Mouse (Mus musculus) urinary bladder, postnatal 4 days (tissue): ENCODE measurements around the gene Rbpj.

ENCODE experiments used
- DNase-seq, 2 experiments: peaks; one replicate each; pipeline ENCODE4 v3.0.0; 2021 to 2022; ENCODE audit warnings: low spot score in 2 of 2

Rbpj gene

DNA sequence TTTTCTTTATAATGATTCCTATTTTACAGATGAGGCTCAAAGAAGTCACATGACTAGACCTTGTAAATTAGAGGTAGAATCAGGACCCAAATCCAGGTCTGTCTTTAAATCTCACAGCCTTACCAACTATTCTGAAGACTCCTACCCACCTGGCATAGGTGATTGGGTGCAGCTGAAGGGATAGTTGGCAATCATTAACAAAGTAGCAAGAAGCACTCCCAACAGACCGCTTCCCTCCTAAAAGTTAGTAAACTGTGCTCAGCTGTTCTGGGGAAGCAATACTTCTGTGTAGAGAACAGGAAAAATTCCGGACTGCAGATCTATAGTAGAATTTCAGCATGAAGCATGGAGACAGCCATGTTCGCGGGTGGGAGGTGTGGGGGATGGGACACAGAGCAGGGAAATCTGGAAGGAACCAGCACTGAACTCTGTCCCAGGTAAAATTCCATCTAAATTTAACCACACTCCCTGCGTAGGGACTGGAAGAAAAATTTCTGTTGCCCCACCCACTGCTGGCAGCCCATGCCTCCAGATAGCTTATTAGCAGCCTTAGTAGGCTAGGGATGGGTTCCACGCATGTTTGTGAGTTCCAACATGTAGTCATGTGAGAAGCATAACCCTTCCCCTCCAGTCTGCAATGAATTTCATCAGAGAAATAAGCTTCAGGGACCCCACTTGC, 3.3 kb downstream of the Rbpj start:
- no peak for DNase-seq

DNA sequence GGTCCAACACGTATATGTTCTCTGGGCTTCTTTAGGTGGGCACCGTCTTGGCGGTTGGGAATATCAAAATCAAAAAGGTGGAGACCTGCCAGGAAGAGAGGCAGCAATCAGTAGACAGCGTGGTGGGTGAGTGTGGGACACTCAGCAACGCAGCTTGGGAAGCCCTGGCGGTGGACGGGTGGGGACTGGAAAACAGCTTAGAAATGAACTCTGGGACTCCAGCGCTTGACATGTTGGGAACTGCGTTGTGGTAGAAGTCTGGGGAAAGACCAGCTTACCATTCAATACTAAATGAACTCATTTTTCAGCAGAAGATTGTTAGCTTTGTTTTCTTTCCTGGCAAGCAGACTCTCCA, 3.8 kb downstream of the Rbpj start:
- DNase-seq = no peak

DNA sequence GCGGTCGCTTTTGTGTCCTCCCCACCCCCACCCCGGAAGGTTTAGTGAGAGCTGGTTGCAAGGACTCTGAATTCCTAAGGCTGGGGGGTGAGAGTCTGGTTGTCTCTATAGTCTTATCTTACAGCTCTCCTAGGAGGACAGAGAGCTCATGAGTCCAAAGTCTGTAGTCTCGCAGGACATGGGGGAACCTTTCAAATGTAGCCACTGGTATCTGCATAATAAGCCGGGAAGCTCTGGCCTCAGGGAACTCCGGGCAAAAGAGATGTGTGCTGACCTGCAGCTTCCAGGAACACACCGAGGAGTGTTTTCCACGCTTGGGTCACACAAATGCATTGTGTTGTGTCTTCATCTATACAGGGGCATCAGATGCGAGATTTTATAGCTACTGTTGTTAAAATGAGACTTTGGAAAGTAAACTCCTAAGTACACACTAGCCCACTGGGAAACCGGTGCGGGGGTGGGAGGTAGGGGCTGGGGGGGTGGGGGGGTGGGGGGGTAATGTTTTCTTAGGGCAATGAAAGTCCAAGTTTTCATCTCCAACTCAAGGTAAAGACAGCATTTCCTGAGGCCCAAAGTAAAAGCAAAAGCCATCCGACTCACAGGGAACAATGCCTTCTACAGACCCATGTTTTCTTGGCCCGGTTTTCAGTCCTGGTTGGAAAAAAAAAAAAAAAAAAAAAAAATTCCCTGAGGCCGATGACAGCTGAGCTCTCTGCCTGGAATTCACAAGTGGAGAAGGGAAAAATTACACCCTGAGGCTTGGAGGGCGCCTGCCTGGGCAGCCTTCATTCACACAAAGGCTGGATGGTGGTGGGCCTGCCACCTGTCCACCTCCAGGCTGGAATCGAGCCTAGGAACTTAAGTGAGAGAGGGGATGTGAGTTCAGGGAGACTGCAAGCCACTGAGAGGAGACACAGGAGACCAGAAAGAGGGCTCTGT, 4.5 kb downstream of the Rbpj start:
- no peak for DNase-seq

DNA sequence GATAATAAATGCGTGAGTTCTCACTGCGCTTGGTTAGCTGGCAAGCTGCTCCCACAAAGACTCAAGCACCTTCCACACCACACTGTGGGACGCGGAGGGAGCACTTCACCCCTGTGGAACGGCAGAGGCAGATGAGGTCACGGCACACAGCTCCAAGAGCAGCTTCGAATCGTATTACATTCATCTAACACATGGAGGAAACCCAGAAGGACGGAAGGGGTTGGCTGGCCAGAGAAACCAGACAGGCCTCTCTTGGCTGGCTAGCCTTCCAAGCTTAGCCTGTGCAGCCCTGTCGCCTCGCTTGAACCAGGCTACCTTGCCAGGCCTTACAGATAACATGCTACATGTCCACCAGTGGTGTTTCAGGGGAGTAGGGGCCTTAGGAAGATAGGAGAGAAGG, 6.5 kb downstream of the Rbpj start:
- no peak for DNase-seq

DNA sequence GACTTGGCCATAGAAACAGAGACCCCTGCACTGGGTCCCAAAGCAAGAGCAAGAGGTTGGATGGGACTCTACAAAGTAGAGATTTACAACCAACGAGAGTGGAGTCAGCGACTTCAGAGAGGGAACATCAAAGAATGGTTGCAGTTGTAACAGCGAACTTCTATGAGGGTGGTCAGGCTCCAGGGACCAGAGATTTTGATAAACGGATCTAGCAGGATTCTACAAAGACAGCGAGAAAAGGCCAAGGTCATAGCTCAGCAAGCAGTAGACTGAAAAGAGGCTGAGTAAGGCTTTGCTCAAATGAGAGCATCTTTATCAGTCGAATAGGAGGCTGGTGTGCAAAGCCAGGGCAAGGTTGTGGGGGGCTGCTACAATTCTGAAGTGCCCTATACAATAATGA, 13.2 kb downstream of the Rbpj start:
- DNase-seq = no peak

DNA sequence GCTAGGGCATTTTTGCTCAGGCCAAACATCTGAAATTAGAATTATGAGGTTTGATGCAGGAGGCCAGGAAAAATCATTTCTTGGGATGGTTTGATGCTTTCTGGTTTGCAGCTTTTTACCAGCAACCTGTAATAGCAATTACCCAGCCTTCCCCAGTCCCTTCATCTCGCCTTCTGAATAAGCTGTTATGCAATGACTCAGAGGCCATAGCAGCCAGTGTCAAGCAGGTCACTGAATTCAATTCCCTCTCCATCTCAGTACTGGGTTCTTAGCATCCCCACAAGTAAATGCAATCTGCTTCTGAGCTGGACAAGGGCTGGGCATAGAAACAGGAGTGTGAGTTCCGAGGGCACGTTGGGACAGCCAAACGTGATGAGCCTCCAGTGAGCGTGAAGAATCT, 13.9 kb downstream of the Rbpj start:
- no peak for DNase-seq

DNA sequence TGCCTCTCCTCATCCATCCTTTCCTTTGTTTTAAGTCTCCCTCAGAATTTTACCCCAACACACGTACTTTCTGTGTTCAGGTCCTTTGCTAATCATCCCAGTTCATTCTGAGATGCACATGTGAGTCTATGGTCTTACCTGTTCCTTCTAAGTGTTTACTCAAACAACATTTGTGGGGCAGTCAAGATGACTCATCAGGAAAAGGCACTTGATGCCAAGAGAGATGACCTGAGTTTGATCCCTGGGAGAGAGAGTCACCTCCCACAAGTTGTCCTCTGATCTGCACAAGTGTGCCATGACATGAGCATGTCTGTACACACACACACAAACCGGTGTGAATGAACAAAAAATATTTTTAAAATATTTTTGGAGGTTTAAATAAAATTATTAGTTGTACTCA, 15.1 kb downstream of the Rbpj start:
- DNase-seq = no peak

DNA sequence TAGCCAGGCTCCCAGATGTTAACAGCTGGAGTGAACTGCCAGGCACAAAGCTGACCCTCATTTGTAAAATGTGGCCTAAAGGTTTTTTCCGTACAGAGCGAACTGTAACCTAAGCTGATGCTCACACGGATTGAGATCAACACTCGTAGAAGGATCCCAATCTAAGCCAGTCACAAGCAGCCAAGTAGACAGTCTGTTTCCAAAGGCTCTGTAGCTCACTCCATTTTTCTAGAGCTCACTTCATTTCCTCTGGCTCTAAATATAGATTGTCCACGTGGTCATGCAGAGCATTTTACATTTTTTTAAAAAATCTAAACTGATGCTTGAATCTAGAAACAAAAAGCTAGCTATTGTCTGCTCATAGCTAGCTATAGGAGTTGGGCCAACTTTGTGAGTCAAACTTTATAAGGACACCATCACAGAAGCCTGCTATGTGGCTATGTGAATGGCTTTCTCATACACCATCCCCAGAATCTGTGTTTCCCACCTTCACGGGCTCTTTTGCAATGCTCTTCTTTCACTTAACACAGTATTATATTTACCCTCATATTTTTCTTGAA, 19.2 kb downstream of the Rbpj start:
- DNase-seq = no peak

DNA sequence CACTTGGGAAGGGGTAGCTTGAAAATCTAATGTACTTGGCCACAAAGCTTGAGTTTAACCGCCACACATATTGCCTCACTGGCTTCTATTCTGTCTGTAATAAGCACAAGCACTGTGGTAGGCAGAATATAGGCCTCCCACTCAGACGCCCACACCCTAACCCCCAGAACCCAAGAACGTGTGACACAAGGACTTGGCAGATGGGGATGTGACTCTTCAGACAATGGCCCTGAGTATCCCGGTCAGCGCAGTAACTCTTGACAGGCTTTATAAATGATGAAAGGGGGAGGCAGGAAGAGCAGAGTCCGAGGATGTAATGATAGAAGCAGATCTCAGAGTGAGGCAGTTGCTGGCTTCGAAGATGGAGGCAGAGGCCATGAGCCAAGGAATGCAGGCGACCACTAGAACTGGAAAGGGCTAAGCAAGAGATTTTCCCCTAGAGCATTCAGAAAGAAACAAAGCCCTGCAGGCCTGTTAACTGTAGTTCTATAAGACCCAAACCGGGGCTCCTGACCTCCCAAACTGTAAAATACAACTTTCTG, 20.1 kb downstream of the Rbpj start:
- DNase-seq = no peak

DNA sequence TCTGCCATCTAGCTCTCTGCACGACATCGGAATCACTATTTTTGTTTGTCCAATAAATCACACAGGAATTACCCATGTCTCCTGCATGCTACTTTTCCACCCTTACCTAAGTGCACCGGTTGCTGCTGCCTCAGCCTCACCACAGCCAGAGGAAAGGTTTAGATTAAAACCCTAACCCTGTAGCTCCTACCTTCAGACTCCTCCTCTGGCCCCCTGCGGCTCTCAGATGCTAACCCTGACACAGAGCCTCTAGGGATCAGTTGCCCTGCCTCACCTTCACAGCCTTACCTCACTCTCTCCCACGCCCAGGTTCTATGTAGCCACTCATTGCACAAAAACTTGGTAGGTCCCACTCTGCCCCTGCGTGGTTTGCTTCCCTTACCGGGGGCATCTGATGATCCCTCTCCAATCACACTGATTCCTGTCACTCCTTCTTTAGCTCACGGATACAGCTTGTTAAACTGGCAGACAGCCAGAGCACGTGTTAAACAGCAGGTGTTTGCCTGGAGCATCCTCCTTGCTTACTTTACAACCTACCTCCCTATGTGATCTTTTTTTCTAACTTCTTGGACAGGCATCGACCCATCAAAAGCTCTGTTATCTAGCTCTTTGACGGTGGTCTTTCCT, 21.1 kb downstream of the Rbpj start:
- DNase-seq = no peak

DNA sequence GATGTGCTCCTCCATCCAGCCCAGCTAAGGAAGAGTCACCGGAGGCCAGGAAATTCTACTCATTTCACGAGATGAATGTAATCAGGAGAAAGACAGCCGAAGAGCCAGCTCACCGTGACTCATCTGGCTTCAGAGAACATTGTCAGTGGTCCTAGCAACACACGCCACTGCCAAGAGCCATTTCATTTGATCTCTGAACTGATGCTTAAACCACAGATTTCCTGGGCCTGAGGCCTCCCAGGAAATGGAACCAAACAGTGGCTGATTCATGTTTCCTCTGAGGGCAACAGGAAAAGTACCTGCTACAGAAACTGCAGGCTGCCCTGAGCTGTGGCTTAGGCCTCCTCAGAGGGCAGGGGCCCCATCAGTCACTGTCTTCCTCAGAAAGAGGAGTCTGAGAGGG, 24.7 kb downstream of the Rbpj start:
- no peak for DNase-seq

DNA sequence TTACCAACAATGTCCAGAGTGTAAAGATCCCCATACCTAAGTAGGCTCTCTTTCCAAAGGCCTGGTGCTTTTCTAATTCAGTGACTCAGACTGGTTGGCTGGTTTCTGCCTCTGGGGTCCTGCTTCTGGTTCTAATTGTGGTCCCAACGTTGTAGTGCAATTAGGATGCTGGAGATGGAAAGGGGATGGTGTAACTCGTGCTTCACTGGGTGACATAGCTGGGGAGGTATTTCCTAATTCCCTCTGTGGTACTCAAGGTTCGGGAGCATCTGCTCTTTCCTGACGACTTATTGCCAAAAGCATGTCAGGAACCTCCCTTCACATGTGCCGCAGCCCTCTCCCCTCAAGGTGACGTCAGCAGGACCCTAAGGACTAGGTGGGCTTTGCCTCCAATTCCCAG, 27.8 kb downstream of the Rbpj start:
- no peak for DNase-seq

DNA sequence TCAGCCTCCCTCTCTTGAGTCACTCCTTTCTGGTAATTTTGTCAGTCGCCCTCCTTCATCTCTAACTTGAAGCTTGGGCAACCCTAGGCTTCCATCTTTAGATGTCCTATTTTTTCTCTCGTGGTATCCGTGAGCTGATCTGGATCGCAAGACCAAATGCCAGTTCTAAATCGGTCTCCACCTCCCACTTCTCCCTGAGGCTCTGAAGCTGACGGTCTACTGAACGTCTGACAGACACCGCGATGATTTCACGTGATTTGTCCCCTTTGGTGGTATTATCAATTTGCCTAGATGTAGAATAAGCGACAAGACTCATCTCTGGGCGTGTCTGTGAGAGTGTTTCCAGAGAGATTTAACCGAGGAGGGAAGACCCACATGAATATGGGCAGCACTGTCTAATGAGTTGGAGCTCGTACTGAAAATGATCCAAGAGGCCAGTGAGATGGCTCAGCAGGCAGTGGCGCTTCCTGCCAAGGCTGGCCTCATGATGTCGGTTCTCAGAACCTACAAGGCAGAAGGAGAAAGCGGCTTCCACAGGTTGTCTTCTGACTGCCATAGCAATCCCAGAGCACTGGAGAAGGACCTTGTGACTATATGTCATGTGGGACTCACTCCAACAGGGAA, 28.7 kb downstream of the Rbpj start:
- DNase-seq = no peak

DNA sequence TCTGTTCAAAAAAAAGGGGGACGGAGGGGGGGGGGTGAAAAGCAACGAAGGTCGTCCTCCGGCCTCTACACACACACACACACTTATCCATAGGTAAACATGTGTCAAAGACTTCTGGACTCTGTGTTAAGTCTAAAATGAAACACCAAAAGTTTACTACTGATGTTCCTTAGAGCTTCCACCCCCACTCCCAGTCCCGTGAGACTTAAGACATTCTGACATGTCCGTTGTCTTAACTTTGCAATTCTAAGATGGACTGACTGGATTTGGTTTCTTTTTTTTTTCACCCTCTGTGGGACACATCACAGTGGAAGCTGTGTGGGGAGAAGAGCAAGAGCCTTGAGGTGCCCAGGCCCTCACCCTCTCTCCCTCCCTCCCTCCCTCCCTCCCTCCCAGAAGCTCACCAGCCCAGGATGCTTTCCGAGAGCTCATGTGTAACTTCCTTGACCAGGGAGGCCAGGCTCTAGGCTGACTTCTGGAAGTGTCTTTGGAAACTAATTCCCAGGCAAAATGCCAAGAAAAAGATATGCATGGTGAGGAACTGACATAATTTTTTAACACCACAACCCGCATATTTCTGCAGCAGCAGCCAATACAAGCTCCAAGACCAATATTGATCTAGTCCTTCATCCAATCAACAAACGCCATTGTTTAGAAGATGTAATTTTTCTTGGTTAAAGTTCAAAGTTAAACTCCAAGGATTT, 31.0 kb downstream of the Rbpj start:
- DNase-seq = no peak

DNA sequence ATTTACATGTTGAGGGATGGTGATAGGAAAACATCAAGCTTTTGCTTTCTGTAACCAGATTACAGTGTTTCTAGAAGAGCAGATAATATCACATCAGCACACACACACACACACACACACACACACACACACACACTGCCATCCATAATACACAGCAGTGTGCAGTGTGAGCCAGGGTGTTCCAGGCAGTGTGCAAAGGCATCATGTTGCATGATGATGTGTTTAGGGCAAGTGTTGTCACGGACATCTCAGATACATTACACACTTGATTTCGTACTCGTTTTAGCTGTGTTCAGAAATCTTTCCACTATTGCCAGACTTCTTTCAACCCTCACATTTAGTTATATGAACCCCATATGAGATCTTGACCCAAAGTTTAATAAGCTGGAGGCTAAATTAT, 33.6 kb downstream of the Rbpj start:
- no peak for DNase-seq

DNA sequence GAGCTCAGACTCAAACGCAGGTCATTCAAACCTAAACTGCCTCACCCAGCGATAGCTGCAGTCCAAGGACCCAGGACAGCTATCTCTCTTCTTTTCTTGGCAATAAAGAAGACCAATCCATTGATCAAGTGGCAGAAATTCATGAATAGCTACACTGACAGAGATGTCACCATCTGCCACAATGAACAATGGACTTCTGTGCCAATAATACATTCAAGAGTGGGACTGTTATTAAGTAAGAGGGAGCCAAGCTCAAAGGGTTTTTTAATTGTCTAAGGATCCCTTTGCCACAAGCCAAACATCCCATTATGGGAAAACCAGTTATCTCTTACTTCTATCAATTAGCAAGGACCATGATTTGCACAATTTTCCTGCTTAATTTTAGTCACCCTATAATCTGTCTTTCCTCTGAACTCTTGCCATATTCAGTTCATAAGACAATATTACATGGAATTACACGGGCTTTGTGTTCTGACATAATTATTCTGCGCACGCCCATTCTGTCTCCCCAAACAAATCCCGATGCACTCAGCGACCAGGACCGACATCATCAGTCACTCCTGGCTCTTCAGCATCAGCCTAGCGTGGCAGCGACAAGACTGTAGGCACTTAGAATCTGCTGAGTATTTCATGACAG, 34.7 kb downstream of the Rbpj start:
- DNase-seq = no peak

DNA sequence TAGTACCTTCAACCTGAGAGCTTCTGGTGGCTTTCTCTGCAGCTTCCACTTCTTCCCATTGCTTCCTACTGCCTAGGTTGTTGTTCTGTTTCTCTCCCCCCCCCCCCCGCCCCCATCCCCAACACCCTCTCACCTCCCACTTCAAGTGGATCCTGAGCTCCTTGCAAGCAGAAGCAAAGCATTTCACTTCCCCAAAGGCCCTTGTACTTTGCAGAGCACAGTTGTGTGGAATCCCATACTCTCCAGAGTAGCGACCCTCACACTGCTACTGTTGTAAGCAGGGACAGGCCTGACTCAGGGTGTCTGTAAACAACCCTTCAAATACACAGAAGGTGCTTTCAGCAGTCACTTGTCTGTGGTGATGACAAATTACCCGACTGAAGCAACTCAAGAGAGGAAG, 37.3 kb downstream of the Rbpj start:
- DNase-seq = no peak

DNA sequence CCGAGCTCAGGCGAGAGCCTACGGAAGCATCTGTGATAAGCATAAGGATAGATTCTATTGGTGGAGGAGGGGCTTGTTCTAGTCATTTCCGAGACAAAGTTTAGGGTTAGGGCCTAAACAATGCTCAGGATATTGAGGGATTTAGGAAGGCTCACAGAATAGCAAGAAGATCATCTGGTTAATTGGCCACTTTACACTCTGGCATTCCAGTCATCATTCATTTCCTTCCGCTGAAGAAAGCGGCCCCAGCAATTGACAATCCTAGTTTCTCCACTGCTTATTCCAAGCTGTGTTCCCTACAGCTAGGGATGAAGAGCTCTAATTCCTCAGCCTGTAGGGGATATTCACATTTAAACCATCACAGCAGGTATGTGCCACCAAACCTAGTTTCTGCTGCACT, 39.8 kb downstream of the Rbpj start:
- no peak for DNase-seq

DNA sequence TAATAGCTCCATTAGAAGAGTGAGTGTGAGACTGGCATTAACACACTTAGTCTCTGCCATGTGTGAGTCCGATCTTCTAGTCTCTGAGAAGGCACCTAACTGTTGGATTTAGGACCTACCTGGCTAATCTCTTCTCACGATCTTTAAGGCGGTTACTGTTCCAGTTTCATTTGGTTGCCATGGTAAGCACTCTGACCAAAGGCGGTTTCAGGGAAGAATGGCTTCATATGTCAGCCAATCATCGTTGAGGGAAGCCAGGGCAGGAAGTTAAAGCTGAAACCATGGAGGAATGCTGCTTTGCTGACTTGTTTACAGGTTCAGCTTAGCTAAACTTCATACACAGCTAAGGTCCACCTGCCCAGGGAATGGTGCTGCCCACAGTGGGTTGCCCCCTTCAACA, 41.4 kb downstream of the Rbpj start:
- no peak for DNase-seq

DNA sequence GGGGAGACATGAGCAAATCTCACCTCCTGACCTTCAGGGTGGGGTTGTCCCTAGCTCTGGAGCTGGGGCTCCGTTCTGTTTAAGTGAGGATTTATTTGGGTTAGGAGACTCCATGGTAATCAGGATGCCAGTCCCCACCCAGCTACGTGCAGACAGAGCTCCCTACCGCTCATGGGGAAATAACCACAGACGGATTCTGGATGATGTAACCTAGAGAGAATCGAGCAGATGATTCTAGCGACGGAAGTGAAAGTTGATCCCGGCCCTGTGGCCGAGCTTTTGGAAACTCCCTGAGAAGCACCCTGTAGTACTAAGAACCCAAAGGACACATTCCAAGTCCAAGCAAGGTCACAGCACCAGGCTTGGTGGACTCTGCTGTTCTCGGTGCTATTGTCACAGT, 43.5 kb downstream of the Rbpj start:
- no peak for DNase-seq

DNA sequence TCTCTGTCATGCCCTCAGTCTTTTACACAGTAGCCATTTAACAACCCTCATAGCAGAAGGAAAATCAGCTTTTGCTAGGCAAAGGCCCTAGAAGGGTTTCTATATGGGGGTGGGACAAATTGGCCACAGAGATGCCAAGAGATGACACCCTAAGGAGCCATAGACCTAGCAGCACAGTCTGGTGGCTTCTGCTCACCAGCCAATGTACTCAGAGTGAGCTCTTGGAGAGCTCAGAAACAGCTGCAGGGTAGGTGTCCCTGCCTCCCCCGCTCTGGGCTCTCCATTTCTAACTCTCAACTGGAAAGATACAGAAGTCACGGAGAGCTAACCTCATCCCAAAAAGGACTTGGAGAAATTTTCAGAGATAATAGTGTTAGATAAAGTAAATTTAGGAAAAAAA, 44.0 kb downstream of the Rbpj start:
- no peak for DNase-seq
